Mouse (Mus musculus) liver, postnatal 0 days (tissue): ENCODE data around the gene Dscaml1.

ENCODE experiments used
- CTCF ChIP-seq: sonication (generic); IDR thresholded peaks from 2 replicates; pipeline ENCODE4 v1.5.1; 2016; ENCODE audit warnings: antibody characterized with exemption, low read depth
- EP300 ChIP-seq: IDR thresholded peaks from 2 replicates; pipeline ENCODE4 v1.6.1; 2016; ENCODE audit warnings: antibody characterized with exemption, low read depth, mild to moderate bottlenecking

- TF ChIP-seq EP300 (no peak), CTCF (no peak)
Observed at GRCm38 (mm10) chr9:45703236-45703635, 276.8 kb downstream of the Dscaml1 start.
